Mouse (Mus musculus): ENCODE data around the gene March1. TPM values are rescaled to one million over a fixed set of nuclear protein-coding genes. Genes with fewer than 3 reads are reported as not detected.
"Not testable (repeated sequence)": the region's sequence is repeated elsewhere in the genome, so short reads cannot be mapped to it uniquely, and the experiment has no call there.

The March1 gene
- polyA plus RNA-seq, 1 experiment from 2014 or later, result 0.54 TPM

GRCm38 (mm10) chr8:66392900-66393299 lies 775.2 kb downstream of the March1 start:
- no peak overlapping the region for H3K4me3 ChIP-seq
- no peak overlapping the region for H3K9ac ChIP-seq
- no peaks in the 10 kb centered on the region for H3K27me3 ChIP-seq (replicated peaks)
- H3K36me3 ChIP-seq, result no peaks in the 10 kb centered on the region
- H3K4me2 ChIP-seq, result no peak overlapping the region
- H3K27ac ChIP-seq (ENCODE audit: poor library complexity, severe bottlenecking), result no peak overlapping the region
- no peaks in the 10 kb centered on the region for H3K4me1 ChIP-seq (replicated peaks)
- H3K9me3 ChIP-seq (replicated peaks), result no peaks in the 10 kb centered on the region
- no peak for ATAC-seq (ENCODE audit: insufficient number of reproducible peaks, low FRiP score)

GRCm38 (mm10) chr8:66394148-66394547 lies 776.4 kb downstream of the March1 start:
- Histone ChIP-seq H3K4me1 (replicated peaks) (no peaks in the 10 kb centered on the region), H3K27ac (ENCODE audit: poor library complexity, severe bottlenecking) (no peak overlapping the region), H3K4me3 (no peak overlapping the region), H3K4me2 (no peak overlapping the region), H3K36me3 (no peaks in the 10 kb centered on the region), H3K9me3 (replicated peaks) (no peaks in the 10 kb centered on the region), H3K27me3 (replicated peaks) (no peaks in the 10 kb centered on the region), H3K9ac (no peak overlapping the region)
- no peak for ATAC-seq (ENCODE audit: insufficient number of reproducible peaks, low FRiP score)
- WGBS, result 65% methylated on average over 3 of the region's 3 CpGs

- no peak overlapping the region for H3K9ac ChIP-seq
- ATAC-seq (ENCODE audit: insufficient number of reproducible peaks, low FRiP score), result no peak
- H3K27me3 ChIP-seq (replicated peaks), result no peaks in the 10 kb centered on the region
- no peak overlapping the region for H3K4me2 ChIP-seq
- H3K27ac ChIP-seq (ENCODE audit: poor library complexity, severe bottlenecking), result no peak overlapping the region
- no peaks in the 10 kb centered on the region for H3K36me3 ChIP-seq
- H3K9me3 ChIP-seq (replicated peaks), result no peaks in the 10 kb centered on the region
- H3K4me1 ChIP-seq (replicated peaks), result no peaks in the 10 kb centered on the region
- H3K4me3 ChIP-seq, result no peak overlapping the region
These were observed 780.1 kb downstream of the March1 start for GRCm38 (mm10) chr8:66397811-66398210.

- no peak for ATAC-seq (ENCODE audit: insufficient number of reproducible peaks, low FRiP score)
- H3K4me3 ChIP-seq, result no peak overlapping the region
- no peaks in the 10 kb centered on the region for H3K9me3 ChIP-seq (replicated peaks)
- H3K4me2 ChIP-seq, result no peak overlapping the region
- no peak overlapping the region for H3K9ac ChIP-seq
- 64% methylated on average over 1 of the region's 1 CpGs for WGBS
- no peaks in the 10 kb centered on the region for H3K27me3 ChIP-seq (replicated peaks)
- H3K4me1 ChIP-seq (replicated peaks), result no peaks in the 10 kb centered on the region
- no peak overlapping the region for H3K27ac ChIP-seq (ENCODE audit: poor library complexity, severe bottlenecking)
- no peaks in the 10 kb centered on the region for H3K36me3 ChIP-seq
These were observed 782.4 kb downstream of the March1 start for GRCm38 (mm10) chr8:66400050-66400449.

- H3K9me3 ChIP-seq (replicated peaks), result no peaks in the 10 kb centered on the region
- H3K36me3 ChIP-seq, result no peaks in the 10 kb centered on the region
- 69% methylated on average over 2 of the region's 2 CpGs for WGBS
- no peaks in the 10 kb centered on the region for H3K27me3 ChIP-seq (replicated peaks)
- no peak overlapping the region for H3K4me3 ChIP-seq
- no peak overlapping the region for H3K4me2 ChIP-seq
- no peak overlapping the region for H3K9ac ChIP-seq
- no peak overlapping the region for H3K27ac ChIP-seq (ENCODE audit: poor library complexity, severe bottlenecking)
- no peak for ATAC-seq (ENCODE audit: insufficient number of reproducible peaks, low FRiP score)
- no peaks in the 10 kb centered on the region for H3K4me1 ChIP-seq (replicated peaks)
These were observed 787.2 kb downstream of the March1 start for GRCm38 (mm10) chr8:66404711-66405414.

- H3K4me1 ChIP-seq (replicated peaks); H3K9ac ChIP-seq; H3K36me3 ChIP-seq; H3K9me3 ChIP-seq (replicated peaks); H3K27ac ChIP-seq (ENCODE audit: poor library complexity, severe bottlenecking); ATAC-seq (ENCODE audit: insufficient number of reproducible peaks, low FRiP score); H3K27me3 ChIP-seq (replicated peaks); H3K4me2 ChIP-seq; H3K4me3 ChIP-seq: not testable (repeated sequence)
- 58% methylated on average over 4 of the region's 4 CpGs for WGBS
These were observed 788.1 kb downstream of the March1 start for GRCm38 (mm10) chr8:66405796-66406195.

GRCm38 (mm10) chr8:66406596-66407361 lies 789.1 kb downstream of the March1 start:
- Histone ChIP-seq H3K4me2 (no peak overlapping the region), H3K4me1 (replicated peaks) (no peaks in the 10 kb centered on the region), H3K9ac (no peak overlapping the region), H3K9me3 (replicated peaks) (no peaks in the 10 kb centered on the region), H3K4me3 (no peak overlapping the region), H3K27me3 (replicated peaks) (no peaks in the 10 kb centered on the region), H3K27ac (ENCODE audit: poor library complexity, severe bottlenecking) (no peak overlapping the region), H3K36me3 (no peaks in the 10 kb centered on the region)
- WGBS, result 66% methylated on average over 6 of the region's 6 CpGs
- no peak for ATAC-seq (ENCODE audit: insufficient number of reproducible peaks, low FRiP score)

- 76% methylated on average over 9 of the region's 9 CpGs for WGBS
- ATAC-seq (ENCODE audit: insufficient number of reproducible peaks, low FRiP score), result no peak
- Histone ChIP-seq H3K27me3 (replicated peaks) (no peaks in the 10 kb centered on the region), H3K9ac (no peak overlapping the region), H3K9me3 (replicated peaks) (no peaks in the 10 kb centered on the region), H3K36me3 (no peaks in the 10 kb centered on the region), H3K4me2 (no peak overlapping the region), H3K27ac (ENCODE audit: poor library complexity, severe bottlenecking) (no peak overlapping the region), H3K4me3 (no peak overlapping the region), H3K4me1 (replicated peaks) (no peaks in the 10 kb centered on the region)
These were observed 792.4 kb downstream of the March1 start for GRCm38 (mm10) chr8:66410080-66410615.

- H3K9me3 ChIP-seq (replicated peaks), result no peaks in the 10 kb centered on the region
- 52% methylated on average over 2 of the region's 2 CpGs for WGBS
- H3K4me1 ChIP-seq (replicated peaks), result no peaks in the 10 kb centered on the region
- no peaks in the 10 kb centered on the region for H3K36me3 ChIP-seq
- no peak overlapping the region for H3K4me2 ChIP-seq
- no peak overlapping the region for H3K4me3 ChIP-seq
- no peak overlapping the region for H3K27ac ChIP-seq (ENCODE audit: poor library complexity, severe bottlenecking)
- ATAC-seq (ENCODE audit: insufficient number of reproducible peaks, low FRiP score), result no peak
- H3K9ac ChIP-seq, result no peak overlapping the region
- H3K27me3 ChIP-seq (replicated peaks), result no peaks in the 10 kb centered on the region
These were observed 795.4 kb downstream of the March1 start for GRCm38 (mm10) chr8:66413101-66413500.

- Histone ChIP-seq H3K36me3 (no peaks in the 10 kb centered on the region), H3K4me2 (no peak overlapping the region), H3K4me1 (replicated peaks) (no peaks in the 10 kb centered on the region), H3K27ac (ENCODE audit: poor library complexity, severe bottlenecking) (no peak overlapping the region), H3K9ac (no peak overlapping the region), H3K27me3 (replicated peaks) (no peaks in the 10 kb centered on the region), H3K4me3 (no peak overlapping the region), H3K9me3 (replicated peaks) (no peaks in the 10 kb centered on the region)
- no peak for ATAC-seq (ENCODE audit: insufficient number of reproducible peaks, low FRiP score)
- WGBS, result 78% methylated on average over 2 of the region's 2 CpGs
These were observed 797.5 kb downstream of the March1 start for GRCm38 (mm10) chr8:66415234-66415633.

GRCm38 (mm10) chr8:66417591-66417990 lies 799.9 kb downstream of the March1 start:
- H3K4me2 ChIP-seq; ATAC-seq (ENCODE audit: insufficient number of reproducible peaks, low FRiP score); H3K9ac ChIP-seq; H3K9me3 ChIP-seq (replicated peaks); H3K4me1 ChIP-seq (replicated peaks); H3K36me3 ChIP-seq; H3K4me3 ChIP-seq; H3K27me3 ChIP-seq (replicated peaks); H3K27ac ChIP-seq (ENCODE audit: poor library complexity, severe bottlenecking): not testable (repeated sequence)
- 79% methylated on average over 4 of the region's 4 CpGs for whole genome bisulfite sequencing

All from heart, embryonic 12.5 days (tissue).